Mouse (Mus musculus) adipocyte (in vitro differentiated cells): ENCODE data around the gene Klhdc10.
"Not testable (repeated sequence)": the region's sequence is repeated elsewhere in the genome, so short reads cannot be mapped to it uniquely, and the experiment has no call there.

Source experiments
- DNase-seq: peaks from one replicate; pipeline ENCODE4 v3.0.0-alpha.2; 2016; ENCODE audit warnings: low spot score

The Klhdc10 gene

GRCm38 (mm10) chr6:30401308-30402015, at the start of gene Klhdc10:
Gene Klhdc10, plus strand, starts transcription at chr6:30401868.
- DNase-seq, result peak; percentile 99

- DNase-seq, result no peak
Observed at GRCm38 (mm10) chr6:30352762-30353161, 48.9 kb upstream of the Klhdc10 start.

GRCm38 (mm10) chr6:30353661-30354060, 48.0 kb upstream of the Klhdc10 start:
- no peak for DNase-seq

GRCm38 (mm10) chr6:30354760-30355159, 46.9 kb upstream of the Klhdc10 start:
- no peak for DNase-seq

- no peak for DNase-seq
Observed at GRCm38 (mm10) chr6:30355701-30356100, 46.0 kb upstream of the Klhdc10 start.

GRCm38 (mm10) chr6:30356161-30356560, 45.5 kb upstream of the Klhdc10 start:
- DNase-seq, result no peak

- DNase-seq, result no peak
Observed at GRCm38 (mm10) chr6:30356680-30357079, 45.0 kb upstream of the Klhdc10 start.

GRCm38 (mm10) chr6:30357561-30358177, 44.0 kb upstream of the Klhdc10 start:
- DNase-seq, result peak; percentile 91

GRCm38 (mm10) chr6:30359762-30360509, 41.7 kb upstream of the Klhdc10 start:
- DNase-seq, result no peak

GRCm38 (mm10) chr6:30363808-30364207, 37.9 kb upstream of the Klhdc10 start:
- no peak for DNase-seq

- DNase-seq, result peak; percentile 55
Observed at GRCm38 (mm10) chr6:30369291-30369690, 32.4 kb upstream of the Klhdc10 start.

- no peak for DNase-seq
Observed at GRCm38 (mm10) chr6:30372627-30373369, 28.9 kb upstream of the Klhdc10 start.

GRCm38 (mm10) chr6:30374731-30375510, 26.7 kb upstream of the Klhdc10 start:
- no peak for DNase-seq

GRCm38 (mm10) chr6:30375791-30376190, 25.9 kb upstream of the Klhdc10 start:
- peak; percentile 52 for DNase-seq

GRCm38 (mm10) chr6:30381116-30381515, 20.6 kb upstream of the Klhdc10 start:
- no peak for DNase-seq

- DNase-seq, result not testable (repeated sequence)
Observed at GRCm38 (mm10) chr6:30390271-30390670, 11.4 kb upstream of the Klhdc10 start.

- DNase-seq, result peak; percentile 87
Observed at GRCm38 (mm10) chr6:30390714-30391697, 10.7 kb upstream of the Klhdc10 start, which contains the start of gene Zc3hc1. Gene Zc3hc1, minus strand, starts transcription at chr6:30391028.

- DNase-seq, result no peak
Observed at GRCm38 (mm10) chr6:30391996-30392395, 9.7 kb upstream of the Klhdc10 start.

- DNase-seq, result no peak
Observed at GRCm38 (mm10) chr6:30400146-30400545, 1.5 kb upstream of the Klhdc10 start.

- peak; percentile 20 for DNase-seq
Observed at GRCm38 (mm10) chr6:30400716-30401115, 952 bp upstream of the Klhdc10 start.
